Mouse (Mus musculus): ENCODE measurements at regions not wholly inside any gene's neighbourhood (a gene's known extent, or its start where the extent isn't known, plus 50 kb on each side); places are given as distances from the start of the nearest gene placed in this dataset.
"Not testable (repeated sequence)": the region's sequence is repeated elsewhere in the genome, so short reads cannot be mapped to it uniquely, and the experiment has no call there.

GRCm38 (mm10) chr10:119087071-119087665 is 152.7 kb downstream of the Cand1 start:
- H3K4me1 ChIP-seq (replicated peaks) = no peaks in the 10 kb centered on the region
- no peak overlapping the region for H3K27ac ChIP-seq
- H3K36me3 ChIP-seq = no peaks in the 10 kb centered on the region
- no peaks in the 10 kb centered on the region for H3K27me3 ChIP-seq (replicated peaks)
- H3K9ac ChIP-seq = no peak overlapping the region
- H3K4me2 ChIP-seq (replicated peaks) = no peak overlapping the region
- no peak overlapping the region for H3K4me3 ChIP-seq (replicated peaks)
- 88% methylated on average over 5 of the region's 5 CpGs for WGBS
- no peaks in the 10 kb centered on the region for H3K9me3 ChIP-seq
- no peak for ATAC-seq

GRCm38 (mm10) chr10:119086450-119086849 is 153.4 kb downstream of the Cand1 start:
- Histone ChIP-seq H3K4me3 (replicated peaks) (no peak overlapping the region), H3K36me3 (no peaks in the 10 kb centered on the region), H3K27ac (no peak overlapping the region), H3K9ac (no peak overlapping the region), H3K9me3 (no peaks in the 10 kb centered on the region), H3K4me1 (replicated peaks) (no peaks in the 10 kb centered on the region), H3K4me2 (replicated peaks) (no peak overlapping the region), H3K27me3 (replicated peaks) (no peaks in the 10 kb centered on the region)
- ATAC-seq = no peak
- WGBS = 54% methylated on average over 5 of the region's 5 CpGs

DNA sequence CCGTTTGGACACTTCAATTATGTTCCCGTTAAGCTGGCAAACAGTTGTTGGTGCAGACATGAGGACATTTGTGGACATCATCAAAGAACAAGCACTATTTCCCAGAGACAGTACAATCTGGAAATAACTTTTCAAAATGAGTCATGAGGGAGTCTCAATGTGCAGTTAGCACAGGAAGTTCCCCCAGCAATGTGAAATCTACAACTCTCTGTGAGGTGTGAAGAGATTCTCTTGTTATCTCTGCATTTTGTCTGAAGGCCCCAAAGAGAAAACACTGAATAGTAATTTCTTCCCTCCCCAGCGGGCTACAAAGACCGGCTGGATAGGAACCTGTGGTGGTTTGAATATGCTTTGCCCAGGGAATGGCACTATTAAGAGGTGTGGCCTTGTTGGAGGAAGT is 156.4 kb downstream of the Cand1 start:
- Histone ChIP-seq H3K9ac (no peak overlapping the region), H3K4me2 (replicated peaks) (no peak overlapping the region), H3K36me3 (no peaks in the 10 kb centered on the region), H3K27ac (no peak overlapping the region), H3K9me3 (no peaks in the 10 kb centered on the region), H3K27me3 (replicated peaks) (no peaks in the 10 kb centered on the region), H3K4me1 (replicated peaks) (no peaks in the 10 kb centered on the region), H3K4me3 (replicated peaks) (no peak overlapping the region)
- WGBS = 67% methylated on average over 4 of the region's 4 CpGs
- no peak for ATAC-seq

- no peaks in the 10 kb centered on the region for H3K27me3 ChIP-seq (replicated peaks)
- H3K36me3 ChIP-seq = no peaks in the 10 kb centered on the region
- no peak for ATAC-seq
- no peak overlapping the region for H3K27ac ChIP-seq
- H3K4me1 ChIP-seq (replicated peaks) = no peaks in the 10 kb centered on the region
- H3K9ac ChIP-seq = no peak overlapping the region
- WGBS = 93% methylated on average over 2 of the region's 2 CpGs
- no peak overlapping the region for H3K4me2 ChIP-seq (replicated peaks)
- no peak overlapping the region for H3K4me3 ChIP-seq (replicated peaks)
- no peaks in the 10 kb centered on the region for H3K9me3 ChIP-seq
These were observed 157.0 kb downstream of the Cand1 start for GRCm38 (mm10) chr10:119082861-119083260.

GRCm38 (mm10) chr10:119081766-119082165 is 158.1 kb downstream of the Cand1 start:
- ATAC-seq; H3K4me2 ChIP-seq (replicated peaks); H3K36me3 ChIP-seq; H3K27ac ChIP-seq; H3K4me3 ChIP-seq (replicated peaks); H3K27me3 ChIP-seq (replicated peaks); H3K9ac ChIP-seq; H3K9me3 ChIP-seq; H3K4me1 ChIP-seq (replicated peaks): not testable (repeated sequence)
- WGBS = 75% methylated on average over 3 of the region's 3 CpGs

DNA sequence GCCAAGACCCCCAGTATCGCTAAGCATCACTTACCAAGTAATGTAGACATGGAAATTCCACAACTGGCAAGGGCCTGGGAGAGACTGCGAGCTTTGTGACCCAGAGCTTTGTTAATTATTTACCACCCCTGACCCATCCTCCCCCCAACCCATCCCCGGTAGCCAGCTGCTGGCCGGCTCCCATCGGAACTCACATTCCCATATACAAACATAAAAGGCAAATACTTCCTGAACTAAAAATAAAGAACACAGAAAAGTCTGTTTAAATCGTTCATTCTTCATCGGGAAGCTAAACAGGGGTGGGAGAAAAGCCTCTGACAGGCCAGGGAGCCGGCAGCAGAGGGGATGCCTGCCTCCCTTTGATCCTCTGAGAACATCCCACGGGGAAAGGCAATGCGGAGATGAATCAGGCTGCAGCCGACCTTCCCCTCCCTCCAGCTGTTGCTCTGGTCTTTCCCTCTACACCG is 163.7 kb downstream of the Cand1 start:
- no peaks in the 10 kb centered on the region for H3K27me3 ChIP-seq (replicated peaks)
- peak; percentile 74 for ATAC-seq
- H3K27ac ChIP-seq = peak overlapping the region; percentile 68
- H3K9me3 ChIP-seq = no peaks in the 10 kb centered on the region
- peak overlapping the region; percentile 38 for H3K4me2 ChIP-seq (replicated peaks)
- no peaks in the 10 kb centered on the region for H3K36me3 ChIP-seq
- 5% methylated on average over 12 of the region's 12 CpGs for WGBS
- H3K4me3 ChIP-seq (replicated peaks) = no peak overlapping the region
- H3K4me1 ChIP-seq (replicated peaks) = peaks cover 18% of the 10 kb centered on the region
- H3K9ac ChIP-seq = no peak overlapping the region; the same call in 1 of the 2 replicates

- no peak overlapping the region for H3K27ac ChIP-seq
These were observed 165.0 kb downstream of the Cand1 start for GRCm38 (mm10) chr10:119074887-119075286.

GRCm38 (mm10) chr10:119073991-119074390 is 165.9 kb downstream of the Cand1 start:
- H3K36me3 ChIP-seq = no peaks in the 10 kb centered on the region
- 91% methylated on average over 3 of the region's 3 CpGs for WGBS
- H3K9ac ChIP-seq = no peak overlapping the region
- peaks cover 18% of the 10 kb centered on the region for H3K4me1 ChIP-seq (replicated peaks)
- no peaks in the 10 kb centered on the region for H3K9me3 ChIP-seq
- no peak overlapping the region for H3K4me3 ChIP-seq (replicated peaks)
- H3K27ac ChIP-seq = no peak overlapping the region
- H3K4me2 ChIP-seq (replicated peaks) = no peak overlapping the region
- no peaks in the 10 kb centered on the region for H3K27me3 ChIP-seq (replicated peaks)
- ATAC-seq = no peak

More at GRCm38 (mm10) chr10:119074887-119075286, 165.0 kb downstream of the Cand1 start:
- Histone ChIP-seq H3K4me3 (replicated peaks) (no peak overlapping the region), H3K36me3 (no peaks in the 10 kb centered on the region), H3K4me2 (replicated peaks) (peak overlapping the region; percentile 39), H3K27me3 (replicated peaks) (no peaks in the 10 kb centered on the region), H3K9me3 (no peaks in the 10 kb centered on the region), H3K4me1 (replicated peaks) (peaks cover 18% of the 10 kb centered on the region), H3K9ac (no peak overlapping the region)
- WGBS = 38% methylated on average over 15 of the region's 15 CpGs
- peak; percentile 64 for ATAC-seq

GRCm38 (mm10) chr10:119069410-119069809 is 170.4 kb downstream of the Cand1 start:
- 0 out of 2 replicates have a peak, but pooled peaks cover 2% of the 10 kb centered on the region for H3K4me1 ChIP-seq (replicated peaks)
- no peaks in the 10 kb centered on the region for H3K27me3 ChIP-seq (replicated peaks)
- H3K4me2 ChIP-seq (replicated peaks) = no peak overlapping the region
- H3K4me3 ChIP-seq (replicated peaks) = no peak overlapping the region
- peak; percentile 56 for ATAC-seq
- H3K9me3 ChIP-seq = no peaks in the 10 kb centered on the region
- peak overlapping the region; percentile 27; the same call in 1 of the 2 replicates for H3K27ac ChIP-seq
- WGBS = 45% methylated on average over 11 of the region's 11 CpGs
- no peak overlapping the region for H3K9ac ChIP-seq
- no peaks in the 10 kb centered on the region for H3K36me3 ChIP-seq

DNA sequence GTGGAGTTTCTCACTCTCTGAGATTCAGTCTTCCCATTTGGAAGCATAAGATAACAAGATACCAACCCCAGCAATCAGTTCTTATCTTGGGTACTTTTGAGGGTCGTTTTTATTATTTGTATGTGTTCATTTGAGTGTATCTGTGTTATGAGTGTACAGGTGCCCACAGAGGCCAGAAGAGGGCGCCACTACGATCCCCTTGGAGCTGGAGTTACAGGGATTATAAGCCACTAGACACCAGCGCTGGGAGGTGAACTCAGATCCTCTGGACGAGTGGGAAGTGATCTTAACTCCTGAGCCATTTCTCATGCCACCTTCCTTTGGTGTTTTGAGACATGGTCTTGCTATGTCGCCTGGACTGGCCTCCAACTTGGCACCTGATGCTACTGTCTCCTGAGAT is 172.0 kb downstream of the Cand1 start:
- Histone ChIP-seq H3K4me2 (replicated peaks) (no peak overlapping the region), H3K9me3 (no peaks in the 10 kb centered on the region), H3K4me1 (replicated peaks) (0 out of 2 replicates have a peak, but pooled peaks cover 2% of the 10 kb centered on the region), H3K36me3 (no peaks in the 10 kb centered on the region), H3K27me3 (replicated peaks) (no peaks in the 10 kb centered on the region), H3K9ac (no peak overlapping the region), H3K27ac (no peak overlapping the region), H3K4me3 (replicated peaks) (no peak overlapping the region)
- no peak for ATAC-seq
- 81% methylated on average over 6 of the region's 6 CpGs for WGBS

DNA sequence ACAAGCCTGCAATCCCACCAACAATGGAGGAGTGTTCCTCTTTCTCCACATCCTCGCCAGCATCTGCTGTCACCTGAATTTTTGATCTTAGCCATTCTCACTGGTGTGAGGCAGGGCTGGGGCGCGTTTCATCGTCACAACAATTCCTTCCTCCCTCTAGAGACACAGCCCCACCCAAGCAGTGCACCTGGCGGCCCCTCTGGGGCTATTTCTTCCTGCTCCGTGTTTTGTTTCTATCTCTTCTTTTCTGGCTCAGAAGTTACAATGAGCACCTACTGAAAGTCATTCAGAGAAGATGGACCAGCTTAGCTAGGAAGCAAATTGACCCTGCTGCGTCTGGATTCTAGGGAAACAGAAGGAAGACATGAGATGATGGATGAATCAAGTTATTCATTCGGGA is 172.5 kb downstream of the Cand1 start:
- H3K36me3 ChIP-seq = no peaks in the 10 kb centered on the region
- H3K4me1 ChIP-seq (replicated peaks) = 0 out of 2 replicates have a peak, but pooled peaks cover 2% of the 10 kb centered on the region
- no peaks in the 10 kb centered on the region for H3K9me3 ChIP-seq
- ATAC-seq = no peak
- no peak overlapping the region for H3K27ac ChIP-seq
- no peak overlapping the region for H3K4me3 ChIP-seq (replicated peaks)
- WGBS = 96% methylated on average over 8 of the region's 8 CpGs
- H3K9ac ChIP-seq = no peak overlapping the region
- H3K4me2 ChIP-seq (replicated peaks) = no peak overlapping the region
- H3K27me3 ChIP-seq (replicated peaks) = no peaks in the 10 kb centered on the region

GRCm38 (mm10) chr10:119065974-119066373 is 173.9 kb downstream of the Cand1 start:
- no peak overlapping the region for H3K4me3 ChIP-seq (replicated peaks)
- H3K27me3 ChIP-seq (replicated peaks) = no peaks in the 10 kb centered on the region
- H3K4me2 ChIP-seq (replicated peaks) = no peak overlapping the region
- H3K4me1 ChIP-seq (replicated peaks) = 0 out of 2 replicates have a peak, but pooled peaks cover 2% of the 10 kb centered on the region
- no peak overlapping the region for H3K9ac ChIP-seq
- H3K9me3 ChIP-seq = no peaks in the 10 kb centered on the region
- no peak for ATAC-seq
- 30% methylated on average over 8 of the region's 8 CpGs for WGBS
- no peaks in the 10 kb centered on the region for H3K36me3 ChIP-seq
- no peak overlapping the region for H3K27ac ChIP-seq
